Mouse (Mus musculus) MEL (cell line): ENCODE results near the gene Ppp1r10. TPM values are rescaled to one million over a fixed set of nuclear protein-coding genes. Genes with fewer than 3 reads are reported as not detected.
A peak's percentile ranks its signal among the peaks of the same experiment; 100 is the strongest.

ENCODE experiments used
- DNase-seq: peaks from one replicate; pipeline ENCODE4 v3.0.0; 2011; ENCODE audit warnings: low read depth, low spot score
- H3K27ac ChIP-seq: 2 replicates; pipeline ENCODE4 v1.5.1; 2012; ENCODE audit warnings: low read depth, mild to moderate bottlenecking, control low read depth, low read length, moderate library complexity; ENCODE audit not compliant: control insufficient read depth
- H3K27me3 ChIP-seq, 2 experiments: fragments of 150-350 bp in 1 of 2; sonication (generic) in 1 of 2; 2 replicates each; pipeline ENCODE4 v1.6.1; 2012; ENCODE audit warnings: low read length in 2 of 2, mild to moderate bottlenecking in 2 of 2, improper control_type of control experiment in 1 of 2, moderate library complexity in 1 of 2; ENCODE audit not compliant: insufficient read depth in 2 of 2, control insufficient read depth in 1 of 2
- H3K36me3 ChIP-seq, 2 experiments: 2 replicates each; pipeline ENCODE4 v1.6.1; 2012 to 2014; ENCODE audit warnings: low read length in 2 of 2, improper control_type of control experiment in 1 of 2, inconsistent platforms in 1 of 2, mild to moderate bottlenecking in 1 of 2; ENCODE audit not compliant: insufficient read depth in 2 of 2, control insufficient read depth in 1 of 2
- H3K4me1 ChIP-seq, 2 experiments: fragments of 150-350 bp in 1 of 2; sonication (generic) in 1 of 2; 2 replicates each; pipeline ENCODE4 v1.6.1; 2012; ENCODE audit warnings: low read length in 2 of 2, improper control_type of control experiment in 1 of 2, mild to moderate bottlenecking in 1 of 2; ENCODE audit not compliant: insufficient read depth in 2 of 2, control insufficient read depth in 1 of 2
- H3K4me3 ChIP-seq, 2 experiments: fragments of 150-350 bp in 1 of 2; sonication (generic) in 1 of 2; 2 replicates each; pipeline ENCODE4 v1.5.1; 2012; ENCODE audit warnings: low read depth in 2 of 2, low read length in 2 of 2, mild to moderate bottlenecking in 2 of 2, moderate library complexity in 2 of 2, control low read depth in 1 of 2, improper control_type of control experiment in 1 of 2; ENCODE audit not compliant: control insufficient read depth in 1 of 2, insufficient read depth in 1 of 2
- H3K79me2 ChIP-seq: 2 replicates; pipeline ENCODE4 v1.6.1; 2012; ENCODE audit warnings: mild to moderate bottlenecking, low read length, moderate library complexity; ENCODE audit not compliant: control insufficient read depth, poor library complexity, insufficient read depth
- H3K9ac ChIP-seq: 2 replicates; pipeline ENCODE4 v1.6.1; 2012; ENCODE audit warnings: low read depth, mild to moderate bottlenecking, control low read depth, low read length, moderate library complexity; ENCODE audit not compliant: control insufficient read depth, poor library complexity, severe bottlenecking
- H3K9me3 ChIP-seq: fragments of 150-350 bp; sonication (generic); replicated peaks from 2 replicates; pipeline ENCODE4 v1.6.1; 2012; ENCODE audit warnings: mild to moderate bottlenecking, low read length, improper control_type of control experiment, moderate library complexity; ENCODE audit not compliant: insufficient read depth
- BHLHE40 ChIP-seq: IDR thresholded peaks from 2 replicates; pipeline ENCODE4 v1.6.1; 2012; ENCODE audit warnings: low read depth, mild to moderate bottlenecking, inconsistent platforms, low read length, improper control_type of control experiment, borderline replicate concordance
- CHD1 ChIP-seq: IDR thresholded peaks from 2 replicates; pipeline ENCODE4 v1.6.1; 2012; ENCODE audit warnings: low read depth, mild to moderate bottlenecking, inconsistent platforms, low read length, improper control_type of control experiment
- E2F4 ChIP-seq: IDR thresholded peaks from 2 replicates; pipeline ENCODE4 v1.6.1; 2011; ENCODE audit warnings: low read depth, low read length, improper control_type of control experiment, borderline replicate concordance
- EP300 ChIP-seq, 2 experiments: IDR thresholded peaks; 2 replicates each; pipeline ENCODE4 v1.6.1; 2011; ENCODE audit warnings: improper control_type of control experiment in 2 of 2, low read length in 2 of 2, low read depth in 1 of 2, mild to moderate bottlenecking in 1 of 2
- ETS1 ChIP-seq: IDR thresholded peaks from 2 replicates; pipeline ENCODE4 v1.6.1; 2012; ENCODE audit warnings: low read depth, mild to moderate bottlenecking, inconsistent platforms, low read length, improper control_type of control experiment, moderate library complexity
- GATA1 ChIP-seq: IDR thresholded peaks from 2 replicates; pipeline ENCODE4 v1.6.1; 2011; ENCODE audit warnings: low read depth, low read length, improper control_type of control experiment
- HCFC1 ChIP-seq: IDR thresholded peaks from 2 replicates; pipeline ENCODE4 v1.6.1; 2012; ENCODE audit warnings: low read depth, mild to moderate bottlenecking, inconsistent platforms, low read length, improper control_type of control experiment, moderate library complexity
- MAFK ChIP-seq: IDR thresholded peaks from 2 replicates; pipeline ENCODE4 v1.6.1; 2011; ENCODE audit warnings: low read depth, mild to moderate bottlenecking, low read length, improper control_type of control experiment, borderline replicate concordance
- MAZ ChIP-seq: IDR thresholded peaks from 2 replicates; pipeline ENCODE4 v1.6.1; 2012; ENCODE audit warnings: low read depth, mild to moderate bottlenecking, inconsistent platforms, low read length, improper control_type of control experiment
- MEF2A ChIP-seq: IDR thresholded peaks from 2 replicates; pipeline ENCODE4 v1.6.1; 2014; ENCODE audit warnings: low read depth, mild to moderate bottlenecking, inconsistent platforms, low read length, improper control_type of control experiment; ENCODE audit not compliant: poor library complexity, insufficient replicate concordance, severe bottlenecking; ENCODE audit errors: extremely low read depth
- MYB ChIP-seq: IDR thresholded peaks from 2 replicates; pipeline ENCODE4 v1.6.1; 2011; ENCODE audit warnings: mild to moderate bottlenecking, low read depth, low read length, improper control_type of control experiment
- MYC ChIP-seq: IDR thresholded peaks from 2 replicates; pipeline ENCODE4 v1.6.1; 2011; ENCODE audit warnings: low read depth, mild to moderate bottlenecking, low read length, improper control_type of control experiment, moderate library complexity
- NELFE ChIP-seq: IDR thresholded peaks from 2 replicates; pipeline ENCODE4 v1.6.1; 2011; ENCODE audit warnings: low read depth, low read length, improper control_type of control experiment
- SIN3A ChIP-seq: IDR thresholded peaks from 2 replicates; pipeline ENCODE4 v1.6.1; 2012; ENCODE audit warnings: low read length, improper control_type of control experiment, inconsistent platforms
- SMC3 ChIP-seq: IDR thresholded peaks from 2 replicates; pipeline ENCODE4 v1.6.1; 2011; ENCODE audit warnings: low read depth, low read length, improper control_type of control experiment
- TAL1 ChIP-seq: IDR thresholded peaks from 2 replicates; pipeline ENCODE4 v1.6.1; 2012; ENCODE audit warnings: mild to moderate bottlenecking, inconsistent platforms, low read length, moderate library complexity, mixed read lengths
- TBP ChIP-seq: IDR thresholded peaks from 2 replicates; pipeline ENCODE4 v1.8.0; 2011; ENCODE audit warnings: low read depth, low read length, improper control_type of control experiment
- TCF12 ChIP-seq: IDR thresholded peaks from 2 replicates; pipeline ENCODE4 v1.6.1; 2014; ENCODE audit warnings: low read depth, mild to moderate bottlenecking, inconsistent platforms, low read length, improper control_type of control experiment, moderate library complexity
- ZKSCAN1 ChIP-seq: IDR thresholded peaks from 2 replicates; pipeline ENCODE4 v1.6.1; 2012; ENCODE audit warnings: low read depth, mild to moderate bottlenecking, inconsistent platforms, low read length, improper control_type of control experiment, moderate library complexity
- ZMIZ1 ChIP-seq: IDR thresholded peaks from 2 replicates; pipeline ENCODE4 v1.6.1; 2012; ENCODE audit warnings: low read depth, mild to moderate bottlenecking, inconsistent platforms, low read length, improper control_type of control experiment, moderate library complexity
- ZNF384 ChIP-seq: IDR thresholded peaks from 2 replicates; pipeline ENCODE4 v1.6.1; 2012; ENCODE audit warnings: low read depth, mild to moderate bottlenecking, inconsistent platforms, low read length, improper control_type of control experiment
- polyA plus RNA-seq, 2 experiments: library from polyadenylated mRNA; stranded (reverse) in 1 of 2; unstranded in 1 of 2; fragments of >175 nt in 1 of 2; fragments of >200 nt in 1 of 2; gene quantifications; 2 replicates each; pipeline versions ENCODE4 v1.2.1 to v1.2.4; 2012; ENCODE audit warnings: low replicate concordance in 2 of 2, low read depth in 1 of 2; ENCODE audit not compliant: insufficient read length in 2 of 2, insufficient read depth in 1 of 2, missing spikeins in 1 of 2
- total RNA-seq: library from RNA; depleted of rRNA; stranded (reverse); fragments of 300-350 nt; gene quantifications from 2 replicates; pipeline ENCODE4 v1.2.3, GENCODE M21; 2012

Gene Ppp1r10
- total and polyA plus RNA-seq, 3 experiments = 25.3 to 61.4 TPM; not detected in 1

DNA sequence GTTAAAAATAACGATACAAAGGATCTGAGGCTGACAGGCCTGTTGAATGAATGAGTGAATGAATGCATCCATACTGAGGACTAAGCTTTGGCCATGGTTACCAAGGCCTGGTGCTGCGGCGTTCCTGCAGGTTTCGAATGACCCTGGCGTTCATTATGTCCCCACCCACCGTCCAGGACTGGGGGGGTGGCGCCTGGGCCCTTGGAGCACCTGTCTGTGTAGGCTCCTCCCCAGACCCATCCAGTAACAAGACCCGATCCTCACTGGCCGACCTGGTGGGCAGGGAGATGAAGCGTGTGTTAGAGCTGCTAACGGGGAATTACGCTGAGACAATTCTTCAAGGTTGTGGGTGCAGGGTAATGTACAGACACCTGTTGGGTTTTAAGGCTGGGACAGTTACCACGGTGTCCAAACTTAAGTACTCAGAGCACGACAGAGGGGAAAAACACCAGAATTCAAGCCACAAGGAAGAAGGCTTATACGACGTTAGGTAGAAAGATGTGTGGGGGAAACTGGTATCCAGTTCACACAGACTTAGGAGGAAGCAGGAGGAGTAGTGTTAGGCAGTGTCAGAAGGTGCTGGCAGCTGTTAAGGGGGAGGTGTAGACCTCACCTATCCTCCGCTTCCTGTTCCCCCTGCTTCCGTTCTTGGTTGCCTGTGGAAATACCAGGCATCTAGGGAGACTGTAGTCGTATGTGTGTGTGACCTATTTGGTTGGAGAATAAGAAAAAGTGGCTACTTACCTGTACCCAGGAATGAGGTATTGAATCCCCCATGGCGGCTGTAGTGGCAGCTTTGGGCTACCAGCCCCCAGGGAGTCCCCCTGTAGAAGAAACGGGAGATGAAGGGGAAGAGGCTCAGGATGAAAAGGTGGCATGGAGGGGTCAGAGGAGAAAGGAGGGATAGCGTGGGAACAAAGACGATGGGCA lies 18.3 kb upstream of the Ppp1r10 start:
- peaks cover 4 to 42% of the 10 kb centered on the region in 2 experiments; a peak in 3 of 4 replicates for H3K4me1 ChIP-seq
- H3K9ac ChIP-seq = peak overlapping the region; percentile 86
- H3K27ac ChIP-seq = peak overlapping the region; percentile 84
- peak overlapping the region; percentile 50 to 59 for H3K4me3 ChIP-seq
- TF ChIP-seq SIN3A (peak; percentile 9), ETS1 (no peak), MAZ (0 out of 2 replicates have a peak, but pooled peaks have one; percentile 43)
- H3K27me3 ChIP-seq = no peaks in the 10 kb centered on the region
- DNase-seq = peak; percentile 52
- H3K9me3 ChIP-seq = no peaks in the 10 kb centered on the region
- peaks cover 3 to 34% of the 10 kb centered on the region in 2 experiments; a peak in 3 of 4 replicates for H3K36me3 ChIP-seq
- H3K79me2 ChIP-seq = peaks cover 22% of the 10 kb centered on the region

- Histone ChIP-seq H3K9me3 (no peaks in the 10 kb centered on the region), H3K9ac (0 out of 2 replicates have a peak overlapping the region, but pooled peaks have one; percentile 32), H3K4me1 (peaks cover 4 to 40% of the 10 kb centered on the region in 2 experiments; a peak in 3 of 4 replicates), H3K79me2 (peaks cover 17% of the 10 kb centered on the region), H3K27ac (peak overlapping the region; percentile 81), H3K27me3 (no peaks in the 10 kb centered on the region), H3K36me3 (peaks cover 0 to 34% of the 10 kb centered on the region in 2 experiments; a peak in 2 of 4 replicates), H3K4me3 (no peak overlapping the region)
- TF ChIP-seq ZKSCAN1 = no peak
- no peak for TF ChIP-seq HCFC1
- TF ChIP-seq ETS1 = peak; percentile 18; the same call in 1 of the 2 replicates
- TF ChIP-seq ZNF384 = no peak
- TF ChIP-seq MYC = no peak
- TF ChIP-seq SMC3 = no peak
- peak; percentile 64 for TF ChIP-seq GATA1
- TF ChIP-seq NELFE = no peak
- TF ChIP-seq E2F4 = no peak
- no peak for TF ChIP-seq MYB
- TF ChIP-seq TAL1 = no peak; the same call in 1 of the 2 replicates
- TF ChIP-seq BHLHE40 = no peak
- TF ChIP-seq CHD1 = no peak
- no peak for TF ChIP-seq ZMIZ1
- TF ChIP-seq MEF2A = no peak
- TF ChIP-seq TBP = peak; percentile 49; the same call in 1 of the 2 replicates
- peak; percentile 48 to 68; a peak in 3 of 4 replicates for TF ChIP-seq EP300 (IDR thresholded peaks at IDR 0.05; ENCODE audit: low read depth in 1 of 2, low read length in 2 of 2)
- TF ChIP-seq MAFK = no peak
- TF ChIP-seq TCF12 = peak; percentile 47; the same call in 1 of the 2 replicates
- TF ChIP-seq MAZ = no peak
- peak; percentile 86 for DNase-seq
These were observed 15.6 kb upstream of the Ppp1r10 start for GRCm38 (mm10) chr17:35900636-35901035.
